Mouse (Mus musculus) CH12.LX (cell line): ENCODE data around the gene Rab4b. TPM values are rescaled to one million over a fixed set of nuclear protein-coding genes. Genes with fewer than 3 reads are reported as not detected.

Source experiments
- DNase-seq: peaks from one replicate; pipeline ENCODE4 v3.0.0-alpha.2; 2013; ENCODE audit errors: extremely low read depth
- H3K27ac ChIP-seq: 2 replicates; pipeline ENCODE4 v1.5.1; 2012; ENCODE audit warnings: low read depth, mild to moderate bottlenecking, control low read depth, moderate library complexity; ENCODE audit not compliant: insufficient read depth
- H3K27me3 ChIP-seq: replicated peaks from 2 replicates; pipeline ENCODE3; 2012; ENCODE audit warnings: inconsistent platforms
- H3K36me3 ChIP-seq, 2 experiments: replicated peaks in 1 of 2; 2 replicates each; pipeline versions ENCODE3 to v1.6.1; 2012; ENCODE audit warnings: inconsistent platforms in 1 of 2, low read length in 1 of 2, mild to moderate bottlenecking in 1 of 2, mixed read lengths in 1 of 2, moderate library complexity in 1 of 2; ENCODE audit not compliant: control insufficient read depth in 1 of 2, insufficient read depth in 1 of 2
- H3K4me1 ChIP-seq, 2 experiments: 2 replicates each; pipeline ENCODE4 v1.6.1; 2012; ENCODE audit warnings: inconsistent platforms in 1 of 2, moderate library complexity in 1 of 2; ENCODE audit not compliant: insufficient read depth in 2 of 2, control insufficient read depth in 1 of 2
- H3K4me2 ChIP-seq: 2 replicates; pipeline ENCODE4 v1.6.1; 2012; ENCODE audit warnings: low read depth, mild to moderate bottlenecking, control low read depth; ENCODE audit not compliant: poor library complexity, insufficient read depth, severe bottlenecking
- H3K4me3 ChIP-seq, 3 experiments: fragments of 150-350 bp in 1 of 3; sonication (generic) in 1 of 3; replicated peaks in 1 of 3; 2 replicates each; pipeline versions ENCODE3 to v1.5.1; 2011 to 2012; ENCODE audit warnings: low read depth in 2 of 3, low read length in 2 of 3, mild to moderate bottlenecking in 2 of 3, moderate library complexity in 2 of 3, control low read depth in 1 of 3, improper control_type of control experiment in 1 of 3, inconsistent platforms in 1 of 3, mixed read lengths in 1 of 3; ENCODE audit not compliant: poor library complexity in 1 of 3
- H3K79me2 ChIP-seq: replicated peaks from 2 replicates; pipeline ENCODE4 v1.6.1; 2012; ENCODE audit warnings: mild to moderate bottlenecking, moderate library complexity; ENCODE audit not compliant: control insufficient read depth, poor library complexity, insufficient read depth, severe bottlenecking; ENCODE audit errors: extremely low read depth
- H3K9ac ChIP-seq: 2 replicates; pipeline ENCODE4 v1.6.1; 2012; ENCODE audit warnings: low read depth, mild to moderate bottlenecking, control low read depth, moderate library complexity; ENCODE audit not compliant: insufficient read depth
- H3K9me3 ChIP-seq: replicated peaks from 2 replicates; pipeline ENCODE3; 2012; ENCODE audit warnings: low read length, inconsistent platforms, mixed read lengths
- CHD1 ChIP-seq: IDR thresholded peaks from 2 replicates; pipeline ENCODE4 v1.6.1; 2012; ENCODE audit warnings: low read depth, low read length, improper control_type of control experiment, inconsistent platforms
- CTCF ChIP-seq, 2 experiments: IDR thresholded peaks in 1 of 2; conservative IDR thresholded peaks in 1 of 2; 2 replicates each; pipeline ENCODE4 v1.5.1; 2011 to 2012; ENCODE audit warnings: low read depth in 2 of 2, low read length in 2 of 2, improper control_type of control experiment in 1 of 2, inconsistent platforms in 1 of 2, mild to moderate bottlenecking in 1 of 2, moderate library complexity in 1 of 2
- E2F4 ChIP-seq: IDR thresholded peaks from 2 replicates; pipeline ENCODE4 v1.6.1; 2011; ENCODE audit warnings: low read depth, low read length, improper control_type of control experiment; ENCODE audit not compliant: insufficient replicate concordance
- ELF1 ChIP-seq: IDR thresholded peaks from 2 replicates; pipeline ENCODE4 v1.6.1; 2014; ENCODE audit warnings: low read depth, mild to moderate bottlenecking, inconsistent platforms, low read length, improper control_type of control experiment
- EP300 ChIP-seq: IDR thresholded peaks from 2 replicates; pipeline ENCODE4 v1.6.1; 2011; ENCODE audit warnings: low read length, improper control_type of control experiment
- ETS1 ChIP-seq: conservative IDR thresholded peaks from 2 replicates; pipeline ENCODE4 v1.6.1; 2012; ENCODE audit warnings: low read depth, mild to moderate bottlenecking, inconsistent platforms, low read length, improper control_type of control experiment, moderate library complexity
- GABPA ChIP-seq: IDR thresholded peaks from 2 replicates; pipeline ENCODE4 v1.6.1; 2012; ENCODE audit warnings: low read depth, low read length, improper control_type of control experiment, inconsistent platforms; ENCODE audit not compliant: insufficient replicate concordance
- HCFC1 ChIP-seq: IDR thresholded peaks from 2 replicates; pipeline ENCODE4 v1.6.1; 2012; ENCODE audit warnings: low read depth, mild to moderate bottlenecking, inconsistent platforms, low read length, improper control_type of control experiment
- IRF4 ChIP-seq: IDR thresholded peaks from 2 replicates; pipeline ENCODE4 v1.6.1; 2014; ENCODE audit warnings: low read depth, mild to moderate bottlenecking, inconsistent platforms, low read length, improper control_type of control experiment
- MAX ChIP-seq: IDR thresholded peaks from 2 replicates; pipeline ENCODE4 v1.6.1; 2011; ENCODE audit warnings: low read length, improper control_type of control experiment
- MAZ ChIP-seq: IDR thresholded peaks from 2 replicates; pipeline ENCODE4 v1.6.1; 2012; ENCODE audit warnings: low read depth, mild to moderate bottlenecking, inconsistent platforms, low read length, improper control_type of control experiment, moderate library complexity
- MEF2A ChIP-seq: IDR thresholded peaks from 2 replicates; pipeline ENCODE4 v1.6.1; 2014; ENCODE audit warnings: low read depth, mild to moderate bottlenecking, inconsistent platforms, low read length, improper control_type of control experiment, borderline replicate concordance
- MXI1 ChIP-seq: IDR thresholded peaks from 2 replicates; pipeline ENCODE4 v1.6.1; 2011; ENCODE audit warnings: mild to moderate bottlenecking, low read depth, low read length, improper control_type of control experiment
- MYC ChIP-seq: IDR thresholded peaks from 2 replicates; pipeline ENCODE4 v1.6.1; 2011; ENCODE audit warnings: low read depth, mild to moderate bottlenecking, improper control_type of control experiment, low read length
- PAX5 ChIP-seq: IDR thresholded peaks from 2 replicates; pipeline ENCODE4 v1.6.1; 2012; ENCODE audit warnings: low read length, inconsistent platforms, mixed read lengths
- RAD21 ChIP-seq: IDR thresholded peaks from 2 replicates; pipeline ENCODE4 v1.6.1; 2011; ENCODE audit warnings: low read depth, mild to moderate bottlenecking, low read length, improper control_type of control experiment, moderate library complexity
- RCOR1 ChIP-seq: conservative IDR thresholded peaks from 2 replicates; pipeline ENCODE4 v1.6.1; 2012; ENCODE audit warnings: low read depth, mild to moderate bottlenecking, inconsistent platforms, low read length, improper control_type of control experiment
- SIN3A ChIP-seq: IDR thresholded peaks from 2 replicates; pipeline ENCODE4 v1.6.1; 2012; ENCODE audit warnings: low read length, improper control_type of control experiment, inconsistent platforms
- SMC3 ChIP-seq: IDR thresholded peaks from 2 replicates; pipeline ENCODE4 v1.6.1; 2011; ENCODE audit warnings: low read depth, low read length, improper control_type of control experiment
- TBP ChIP-seq: conservative IDR thresholded peaks from 2 replicates; pipeline ENCODE4 v1.6.1; 2011; ENCODE audit warnings: low read depth, low read length, improper control_type of control experiment
- TCF12 ChIP-seq: IDR thresholded peaks from 2 replicates; pipeline ENCODE4 v1.6.1; 2014; ENCODE audit warnings: low read depth, mild to moderate bottlenecking, inconsistent platforms, low read length, improper control_type of control experiment
- UBTF ChIP-seq: IDR thresholded peaks from 2 replicates; pipeline ENCODE4 v1.6.1; 2012; ENCODE audit warnings: low read depth, mild to moderate bottlenecking, inconsistent platforms, low read length, improper control_type of control experiment, moderate library complexity
- USF2 ChIP-seq: conservative IDR thresholded peaks from 2 replicates; pipeline ENCODE4 v1.6.1; 2011; ENCODE audit warnings: low read depth, low read length, improper control_type of control experiment
- ZKSCAN1 ChIP-seq: IDR thresholded peaks from 2 replicates; pipeline ENCODE4 v1.6.1; 2012; ENCODE audit warnings: low read depth, inconsistent platforms, low read length, improper control_type of control experiment, borderline replicate concordance
- ZMIZ1 ChIP-seq: IDR thresholded peaks from 2 replicates; pipeline ENCODE4 v1.6.1; 2012; ENCODE audit warnings: low read depth, mild to moderate bottlenecking, inconsistent platforms, low read length, improper control_type of control experiment
- ZNF384 ChIP-seq: IDR thresholded peaks from 2 replicates; pipeline ENCODE4 v1.6.1; 2012; ENCODE audit warnings: low read depth, low read length, improper control_type of control experiment, inconsistent platforms
- dilution Hi-C: fragments of 300-500 bp; cut with MboI; formaldehyde crosslinking; loops from 2 replicates; pipeline ENCODE4 v1.14.3; 2020; ENCODE audit warnings: low sequenced_read_pairs; ENCODE audit not compliant: extremely low pct_unique_long_range_greater_than_20kb, extremely low pct_ligation_motif_present
- in situ Hi-C: fragments of 300-500 bp; cut with MboI; formaldehyde crosslinking; loops from 3 replicates; pipeline ENCODE4 v1.14.3; 2019; ENCODE audit warnings: low sequenced_read_pairs, low pct_ligation_motif_present, low pct_unique_long_range_greater_than_20kb, mixed read lengths
- polyA plus RNA-seq: library from polyadenylated mRNA; unstranded; fragments of >175 nt; gene quantifications from 2 replicates; pipeline ENCODE4 v1.2.1, GENCODE M21; 2012; ENCODE audit warnings: low read depth; ENCODE audit not compliant: insufficient read length
- total RNA-seq, 2 experiments: library from RNA; depleted of rRNA; stranded (reverse); fragments of 300-350 nt in 1 of 2; fragments of >200 nt in 1 of 2; gene quantifications; 2 replicates each; pipeline ENCODE4 v1.2.3; 2012 to 2014

Gene Rab4b
- total and polyA plus RNA-seq, 3 experiments: 26.2 to 85.5 (median 39.4) TPM

DNA sequence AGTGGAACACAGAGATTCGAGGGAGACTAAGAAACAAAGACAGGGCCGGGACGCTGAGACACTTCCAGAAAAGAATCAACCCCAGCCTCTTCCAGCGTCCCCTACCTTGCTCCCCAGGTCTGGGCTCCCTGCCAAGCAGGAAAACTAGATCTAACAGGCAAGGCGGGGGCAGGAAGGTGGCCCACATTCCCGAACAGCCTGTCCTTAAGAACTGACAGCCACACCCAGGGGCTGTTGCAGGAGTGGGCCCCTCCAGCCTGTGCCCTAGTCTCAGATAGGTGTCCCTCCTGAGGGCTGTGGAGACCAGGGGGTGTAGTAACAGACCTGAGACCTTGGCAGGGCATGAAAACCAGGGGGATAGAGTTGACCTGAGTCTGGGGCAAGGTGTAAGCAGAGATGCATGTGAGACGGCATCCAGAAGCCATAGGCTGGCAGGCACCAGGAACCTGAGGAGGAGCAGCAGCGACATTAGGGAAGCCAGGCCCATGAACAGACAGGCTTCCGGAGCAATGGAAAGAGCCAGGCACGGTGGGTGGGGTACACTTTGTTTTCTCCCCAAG is 25.4 kb downstream of the Rab4b start, which contains the start of gene Cyp2t4:
Cyp2t4 (plus strand) TSS at position 510 of the 560 bp plus-strand sequence.
- Histone ChIP-seq H3K27ac (no peak within 1 kb of the TSS), H3K4me1 (peaks cover 0 to 12% of the 10 kb centered on the region in 2 experiments; a peak in 3 of 4 replicates), H3K27me3 (peaks cover 6% of the 10 kb centered on the region), H3K9ac (no peak within 1 kb of the TSS), H3K4me2 (no peak within 1 kb of the TSS), H3K79me2 (no peaks in the 10 kb centered on the region), H3K4me3 (no peak within 1 kb of the TSS), H3K36me3 (peaks cover 14 to 35% of the 10 kb centered on the region in 2 experiments), H3K9me3 (no peaks in the 10 kb centered on the region)
- DNase-seq: no peak
- no peak for TF ChIP-seq SMC3
- no peak for TF ChIP-seq ETS1
- no peak for TF ChIP-seq MAX
- TF ChIP-seq GABPA: no peak
- TF ChIP-seq IRF4: no peak
- TF ChIP-seq RAD21: no peak
- no peak for TF ChIP-seq EP300
- no peak for TF ChIP-seq CHD1
- no peak for TF ChIP-seq SIN3A
- no peak for TF ChIP-seq UBTF
- no peak for TF ChIP-seq CTCF (conservative IDR thresholded peaks at IDR 0.05 in 1 of 2, IDR thresholded peaks at IDR 0.05 in 1 of 2; ENCODE audit: low read depth in 2 of 2, low read length in 2 of 2)
- no peak for TF ChIP-seq MXI1
- TF ChIP-seq ELF1: no peak
- TF ChIP-seq ZMIZ1: no peak
- no peak for TF ChIP-seq MAZ
- in situ Hi-C loops (no loop called here), dilution Hi-C loops (no loop called here)

DNA sequence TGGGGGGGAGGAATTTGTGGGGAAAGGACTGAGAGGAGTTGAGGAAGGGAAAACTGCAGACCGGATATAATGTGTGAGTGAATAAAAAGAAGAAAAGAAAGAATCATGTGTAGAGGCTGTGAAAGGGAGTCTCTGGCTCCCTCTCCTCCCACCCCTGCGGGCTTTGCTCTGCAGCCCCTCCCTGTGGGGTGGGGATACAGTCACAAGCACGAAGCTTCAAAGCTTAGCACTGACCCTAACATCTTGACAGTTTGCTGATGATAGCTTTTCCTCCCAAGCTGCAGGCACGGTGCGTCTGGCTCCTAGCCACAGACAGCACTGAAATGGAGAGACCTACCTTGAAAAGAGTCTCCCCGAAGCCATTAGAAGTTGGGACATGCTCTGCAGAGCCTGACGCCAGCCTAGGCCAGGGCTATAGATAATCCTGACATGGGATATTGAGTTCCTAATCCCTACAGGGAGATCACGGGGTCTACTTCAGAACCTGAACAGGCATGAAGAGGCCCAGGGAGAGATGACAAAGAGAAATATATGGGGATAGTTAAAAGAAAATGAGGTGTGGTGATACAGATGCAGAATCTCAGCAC is 42.2 kb downstream of the Rab4b start:
- H3K36me3 ChIP-seq: no peaks in the 10 kb centered on the region
- in situ Hi-C loops (loop anchor here (25.0 kb wide), 1 partner anchor 374 kb away; the partner anchor contains the start of gene Cyp2b19), dilution Hi-C loops (no loop called here)

More for the DNA sequence above, 42.2 kb downstream of the Rab4b start:
- H3K4me2 ChIP-seq: no peak overlapping the region
- no peaks in the 10 kb centered on the region for H3K4me1 ChIP-seq
- no peak overlapping the region for H3K27ac ChIP-seq
- peaks cover 6% of the 10 kb centered on the region for H3K9me3 ChIP-seq
- no peaks in the 10 kb centered on the region for H3K79me2 ChIP-seq
- H3K9ac ChIP-seq: no peak overlapping the region
- H3K27me3 ChIP-seq: peaks cover 53% of the 10 kb centered on the region
- no peak for TF ChIP-seq HCFC1
- no peak for TF ChIP-seq PAX5
- TF ChIP-seq USF2: no peak
- TF ChIP-seq CTCF (conservative IDR thresholded peaks at IDR 0.05 in 1 of 2, IDR thresholded peaks at IDR 0.05 in 1 of 2; ENCODE audit: low read depth in 2 of 2, low read length in 2 of 2): no peak
- TF ChIP-seq EP300: no peak
- TF ChIP-seq ZNF384: no peak
- no peak for TF ChIP-seq MXI1
- no peak for TF ChIP-seq TCF12
- TF ChIP-seq RAD21: no peak
- TF ChIP-seq MEF2A: no peak
- TF ChIP-seq MYC: no peak
- TF ChIP-seq MAZ: no peak
- TF ChIP-seq ZKSCAN1: no peak
- TF ChIP-seq RCOR1: no peak
- no peak for TF ChIP-seq TBP
- TF ChIP-seq E2F4: no peak
- no peak for DNase-seq
- H3K4me3 ChIP-seq: no peak overlapping the region
